Mouse (Mus musculus) cerebellum, adult 9-10 months (tissue): ENCODE data around the gene Meioc.
"Not testable (repeated sequence)": the region's sequence is repeated elsewhere in the genome, so short reads cannot be mapped to it uniquely, and the experiment has no call there.

ENCODE experiments used
- DNase-seq: peaks from one replicate; pipeline ENCODE4 v3.0.0; 2022

Meioc gene

DNA sequence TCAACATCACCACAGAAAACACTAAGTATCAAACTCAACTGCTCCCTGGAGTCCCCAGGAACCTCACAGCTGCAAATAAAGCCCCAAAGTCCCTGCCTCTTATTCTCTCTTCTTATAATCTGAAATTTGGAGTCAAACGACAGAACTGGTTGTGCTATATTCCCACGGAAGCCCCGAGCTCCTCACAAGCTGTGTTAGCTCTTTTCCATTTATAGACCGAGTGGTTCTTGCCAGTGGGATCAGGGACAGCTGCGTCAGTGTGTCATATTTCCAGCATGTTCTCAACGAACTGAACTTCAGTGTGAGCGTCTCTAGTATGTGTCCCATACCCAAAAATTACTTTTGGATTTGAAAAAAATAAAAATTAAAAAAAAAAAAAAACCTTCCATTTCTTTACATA lies 31.8 kb downstream of the Meioc start:
- DNase-seq = no peak

GRCm38 (mm10) chr11:102697338-102698017 lies 34.0 kb downstream of the Meioc start, which contains the start of gene Ccdc43:
Ccdc43 (minus strand) TSS chr11:102697782.
- peak; percentile 84 for DNase-seq

DNA sequence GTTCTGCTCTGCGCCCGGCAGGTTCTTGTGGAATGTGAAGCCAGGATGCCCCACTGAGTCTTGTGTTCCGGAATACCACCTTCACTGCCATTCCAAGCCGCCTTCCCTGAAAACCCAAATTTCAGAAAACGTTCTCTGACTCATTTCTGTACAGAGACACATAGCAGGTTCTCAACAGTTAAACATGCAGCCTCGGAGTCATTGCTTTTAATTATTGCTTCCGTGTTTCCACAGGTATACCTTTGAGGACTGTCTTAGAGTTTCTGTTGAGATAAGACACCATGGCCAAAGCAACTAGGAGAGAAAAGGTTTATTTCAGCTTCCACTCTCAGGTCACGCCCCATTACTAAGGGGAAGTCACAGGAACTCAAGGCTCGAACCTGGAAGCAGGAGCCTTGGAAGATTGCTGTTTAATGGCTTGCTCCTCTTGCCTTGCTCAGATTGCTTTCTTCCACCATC lies 34.5 kb downstream of the Meioc start:
- no peak for DNase-seq

DNA sequence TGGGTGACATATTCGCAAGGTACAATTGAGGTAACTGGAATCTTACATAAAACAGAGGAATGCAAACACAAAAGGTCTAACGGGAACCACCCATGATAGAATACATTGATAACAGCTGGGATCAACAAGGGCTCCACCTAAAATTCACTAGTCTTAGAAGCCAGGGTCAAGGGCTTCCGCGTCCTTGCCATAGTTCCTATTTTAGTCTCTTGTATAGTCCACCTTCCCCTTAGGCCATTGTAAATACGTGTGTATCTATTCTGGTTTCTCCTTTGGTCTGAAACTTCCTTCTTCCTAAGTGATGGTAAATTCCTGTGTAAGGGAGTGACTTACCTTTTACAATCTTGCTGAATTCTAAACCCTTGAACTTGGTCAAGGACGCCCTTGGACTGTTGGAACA lies 38.7 kb downstream of the Meioc start:
- DNase-seq = not testable (repeated sequence)

DNA sequence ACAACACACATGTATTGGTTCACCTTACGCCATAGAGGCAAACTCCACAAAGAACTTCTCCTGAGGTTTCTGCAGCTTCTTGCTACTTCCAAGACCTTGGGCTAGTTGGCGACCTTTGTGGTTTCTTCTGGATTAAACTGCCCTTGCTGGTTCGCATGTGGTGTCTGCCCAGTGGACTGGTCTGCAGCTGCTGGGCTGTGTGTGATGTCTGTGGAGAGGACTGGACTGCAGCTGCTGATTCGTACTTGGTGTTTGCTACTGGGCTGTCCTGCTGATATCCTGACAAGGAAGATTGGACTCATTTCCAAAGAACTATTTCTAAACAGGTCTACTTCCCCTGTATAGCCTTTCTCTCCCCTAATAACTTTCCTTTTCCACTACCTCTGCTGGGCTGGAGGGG lies 48.9 kb downstream of the Meioc start:
- DNase-seq = no peak

DNA sequence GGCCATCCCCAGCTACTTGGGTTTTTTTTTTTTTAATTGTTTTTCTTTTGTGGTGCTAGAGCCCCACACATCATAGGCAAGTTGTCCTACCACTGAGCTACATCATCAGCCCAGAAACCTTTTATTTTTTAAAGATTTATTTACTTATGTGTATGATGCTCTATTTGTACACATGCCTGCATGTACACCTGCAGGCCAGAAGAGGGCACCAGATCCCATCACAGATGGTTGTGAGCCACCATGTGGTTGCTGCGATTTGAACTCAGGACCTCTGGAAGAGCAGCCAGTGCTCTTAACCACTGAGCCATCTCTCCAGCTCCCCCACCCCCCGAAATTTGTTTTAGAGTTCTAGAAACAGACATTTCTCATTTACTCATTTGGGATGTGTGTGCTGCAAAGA lies 51.1 kb downstream of the Meioc start:
- DNase-seq = not testable (repeated sequence)

- no peak for DNase-seq
Measured at GRCm38 (mm10) chr11:102716135-102716534, 52.6 kb downstream of the Meioc start.

GRCm38 (mm10) chr11:102725574-102725973 lies 62.1 kb downstream of the Meioc start:
- no peak for DNase-seq

DNA sequence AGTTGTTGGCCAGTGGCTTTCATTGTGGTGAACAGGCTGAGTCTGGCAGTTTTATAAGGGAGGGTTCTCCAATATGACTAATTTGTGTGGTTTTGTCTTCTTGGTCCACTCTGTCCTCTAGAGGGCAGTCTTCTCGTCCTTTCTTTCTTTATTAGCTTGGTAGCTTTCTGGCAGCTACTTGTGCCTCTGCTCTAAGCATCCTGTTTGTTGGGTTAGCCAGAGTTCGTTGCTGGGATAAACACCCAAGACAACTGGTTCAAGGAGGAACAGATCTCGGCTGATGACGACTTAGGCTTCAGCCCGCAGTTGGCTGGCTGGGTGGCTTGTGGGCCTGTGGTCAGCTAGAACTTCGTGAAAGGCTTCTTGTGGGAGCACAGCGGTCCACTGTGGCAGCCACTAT lies 65.1 kb downstream of the Meioc start:
- DNase-seq = peak; percentile 84

- no peak for DNase-seq
Measured at GRCm38 (mm10) chr11:102729835-102730234, 66.3 kb downstream of the Meioc start.

DNA sequence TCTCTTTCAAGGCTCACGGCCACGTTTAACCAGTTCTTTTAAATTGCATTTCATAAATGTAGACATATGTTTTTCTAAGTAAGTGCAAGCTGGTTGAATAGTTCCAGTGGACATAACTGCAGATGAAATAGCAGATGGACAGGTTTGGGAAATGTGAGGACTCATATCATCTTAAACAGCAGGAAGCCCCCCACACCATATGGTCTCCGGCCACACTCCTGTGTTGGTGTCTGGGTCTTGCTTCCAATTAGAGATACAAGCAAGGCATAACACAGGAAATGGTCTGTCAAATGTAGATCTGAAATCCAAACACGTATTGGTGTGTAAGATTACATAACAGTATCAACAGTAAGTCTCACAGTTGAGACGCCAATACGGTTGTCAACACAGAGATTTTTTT lies 67.8 kb downstream of the Meioc start:
- DNase-seq = peak; percentile 75
